Mouse (Mus musculus) limb, embryonic 14.5 days (tissue): ENCODE measurements around the gene Ttc39b. TPM values are rescaled to one million over a fixed set of nuclear protein-coding genes. Genes with fewer than 3 reads are reported as not detected.
A peak's percentile ranks its signal among the peaks of the same experiment; 100 is the strongest.

Experiments
- ATAC-seq: fragments of 200-750 bp; cut with Nextera tagmentation; 2 replicates; pipeline ENCODE4 v1.8.0; 2017; ENCODE audit warnings: low read depth, moderate number of reproducible peaks, moderate TSS enrichment; ENCODE audit not compliant: low FRiP score
- DNase-seq: peaks from one replicate; pipeline ENCODE4 v3.0.0-alpha.2; 2015; ENCODE audit warnings: low spot score
- H3K27ac ChIP-seq: fragments of 300-500 bp; sonication (generic); replicated peaks from 2 replicates; pipeline ENCODE4 v1.5.1; 2014; ENCODE audit warnings: low read depth, mild to moderate bottlenecking, low read length, moderate library complexity, mixed read lengths
- H3K27me3 ChIP-seq: fragments of 300-500 bp; sonication (generic); 2 replicates; pipeline ENCODE4 v1.6.1; 2014; ENCODE audit warnings: low read length, mixed read lengths; ENCODE audit not compliant: control insufficient read depth, insufficient read depth
- H3K36me3 ChIP-seq: fragments of 300-500 bp; sonication (generic); 2 replicates; pipeline ENCODE4 v1.6.1; 2014; ENCODE audit warnings: mild to moderate bottlenecking, low read length, moderate library complexity, mixed read lengths; ENCODE audit not compliant: control insufficient read depth, insufficient read depth
- H3K4me1 ChIP-seq: fragments of 300-500 bp; sonication (generic); 2 replicates; pipeline ENCODE4 v1.6.1; 2014; ENCODE audit warnings: antibody characterized with exemption, low read length, mixed read lengths; ENCODE audit not compliant: control insufficient read depth, insufficient read depth
- H3K4me2 ChIP-seq: fragments of 300-500 bp; sonication (generic); replicated peaks from 2 replicates; pipeline ENCODE4 v1.6.1; 2014; ENCODE audit warnings: low read depth, mild to moderate bottlenecking, low read length, moderate library complexity; ENCODE audit not compliant: severe bottlenecking
- H3K4me3 ChIP-seq: fragments of 300-500 bp; sonication (generic); replicated peaks from 2 replicates; pipeline ENCODE4 v1.5.1; 2014; ENCODE audit warnings: low read length
- H3K9ac ChIP-seq: fragments of 300-500 bp; sonication (generic); 2 replicates; pipeline ENCODE4 v1.6.1; 2014; ENCODE audit warnings: mild to moderate bottlenecking, low read depth, low read length, moderate library complexity; ENCODE audit not compliant: severe bottlenecking
- H3K9me3 ChIP-seq: fragments of 300-500 bp; sonication (generic); 2 replicates; pipeline ENCODE4 v1.6.1; 2016; ENCODE audit warnings: low read length; ENCODE audit not compliant: control insufficient read depth
- POLR2A ChIP-seq: fragments of 200-500 bp; IDR thresholded peaks from 2 replicates; pipeline ENCODE4 v1.8.0; 2012; ENCODE audit warnings: inconsistent platforms, mild to moderate bottlenecking, moderate library complexity, borderline replicate concordance; ENCODE audit not compliant: insufficient read depth, insufficient read length; ENCODE audit errors: extremely low read depth
- WGBS: fragments of 180-500 bp; shearing (Covaris S2); extraction: QIAGEN DNeasy Blood & Tissue Kit; methylation state at CpG from one replicate; pipeline ENCODE4 v1.1.7; 2014; 5-methylcytosine and 5-hydroxymethylcytosine counted together
- polyA plus RNA-seq, 2 experiments: library from polyadenylated mRNA; depleted of rRNA in 1 of 2; stranded (reverse) in 1 of 2; unstranded in 1 of 2; fragments of >200 nt; fragmentation: Nextera tagmentation in 1 of 2; extraction: Ambion mirVana in 1 of 2; gene quantifications; 2 replicates each; pipeline versions ENCODE4 v1.2.1 to v1.2.3; 2012 to 2014

Gene Ttc39b
- polyA plus RNA-seq, 2 experiments, result 3.0 to 4.9 TPM

GRCm38 (mm10) chr4:83177471-83177870, 146.6 kb downstream of the Ttc39b start:
- ATAC-seq (no peak), DNase-seq (no peak)
- no peaks in the 10 kb centered on the region for H3K36me3 ChIP-seq
- no peak for TF ChIP-seq POLR2A
- WGBS, result 94% methylated on average over 2 of the region's 2 CpGs
- no peaks in the 10 kb centered on the region for H3K27me3 ChIP-seq
- no peak overlapping the region for H3K4me2 ChIP-seq
- H3K4me1 ChIP-seq, result no peaks in the 10 kb centered on the region
- H3K27ac ChIP-seq, result no peak overlapping the region
- H3K4me3 ChIP-seq, result no peak overlapping the region
- H3K9me3 ChIP-seq, result no peaks in the 10 kb centered on the region
- H3K9ac ChIP-seq, result no peak overlapping the region

- H3K27ac ChIP-seq, result no peak overlapping the region
- no peaks in the 10 kb centered on the region for H3K9me3 ChIP-seq
- H3K4me3 ChIP-seq, result no peak overlapping the region
- H3K4me1 ChIP-seq, result peaks cover 8% of the 10 kb centered on the region; the same call in 1 of the 2 replicates
- H3K9ac ChIP-seq, result no peak overlapping the region
- no peaks in the 10 kb centered on the region for H3K27me3 ChIP-seq
- TF ChIP-seq POLR2A, result no peak
- H3K36me3 ChIP-seq, result no peaks in the 10 kb centered on the region
- ATAC-seq (no peak), DNase-seq (no peak)
- WGBS, result 85% methylated on average over 8 of the region's 8 CpGs
- no peak overlapping the region for H3K4me2 ChIP-seq
These were observed 149.1 kb downstream of the Ttc39b start for GRCm38 (mm10) chr4:83174946-83175345.

GRCm38 (mm10) chr4:83172278-83172677, 151.8 kb downstream of the Ttc39b start:
- ATAC-seq (peak; percentile 55; the same call in 1 of the 2 replicates), DNase-seq (peak; percentile 49)
- Histone ChIP-seq H3K4me1 (peaks cover 8% of the 10 kb centered on the region; the same call in 1 of the 2 replicates), H3K4me3 (no peak overlapping the region), H3K4me2 (no peak overlapping the region), H3K27me3 (no peaks in the 10 kb centered on the region), H3K9me3 (no peaks in the 10 kb centered on the region), H3K9ac (no peak overlapping the region), H3K27ac (no peak overlapping the region), H3K36me3 (no peaks in the 10 kb centered on the region)
- 14% methylated on average over 3 of the region's 3 CpGs for WGBS
- TF ChIP-seq POLR2A, result no peak

GRCm38 (mm10) chr4:83170741-83171140, 153.3 kb downstream of the Ttc39b start:
- H3K27ac ChIP-seq, result no peak overlapping the region
- H3K4me3 ChIP-seq, result no peak overlapping the region
- DNase-seq, result no peak
- H3K27me3 ChIP-seq, result no peaks in the 10 kb centered on the region
- H3K9ac ChIP-seq, result no peak overlapping the region
- WGBS, result 70% methylated on average over 9 of the region's 9 CpGs
- no peaks in the 10 kb centered on the region for H3K9me3 ChIP-seq
- no peak for ATAC-seq
- no peaks in the 10 kb centered on the region for H3K36me3 ChIP-seq
- H3K4me2 ChIP-seq, result no peak overlapping the region
- TF ChIP-seq POLR2A, result no peak
- peaks cover 8% of the 10 kb centered on the region; the same call in 1 of the 2 replicates for H3K4me1 ChIP-seq

Other genes starting within 250 kb of the Ttc39b start
- gene Snapc3, start 93.5 kb upstream of the Ttc39b start, polyA plus RNA-seq (2012; rRNA removed), result 41.2 and 45.3 TPM in 2 replicates
- 39.2 and 42.4 TPM in 2 replicates for gene Snapc3, start 93.5 kb upstream of the Ttc39b start, polyA plus RNA-seq (2014; fragmentation: Nextera tagmentation; extraction: Ambion mirVana)
- 108 and 120 TPM in 2 replicates for gene Psip1, start 162.2 kb upstream of the Ttc39b start, polyA plus RNA-seq (2012; rRNA removed)
- gene Psip1, start 162.2 kb upstream of the Ttc39b start, polyA plus RNA-seq (2014; fragmentation: Nextera tagmentation; extraction: Ambion mirVana), result 138 and 156 TPM in 2 replicates
- 3.6 and 5.0 TPM in 2 replicates for gene Ccdc171, start 201.3 kb upstream of the Ttc39b start, polyA plus RNA-seq (2012; rRNA removed)
- gene Ccdc171, start 201.3 kb upstream of the Ttc39b start, polyA plus RNA-seq (2014; fragmentation: Nextera tagmentation; extraction: Ambion mirVana), result 4.1 and 5.0 TPM in 2 replicates